Comparison of ENCODE assay signal across 9 mouse cellular contexts in genomic region chr8:84513765-84514164, GRCm38 (mm10).
DNase-seq lines count a peak whose midpoint lies in the region; ATAC-seq and TF ChIP-seq lines count a peak whose summit lies in the region.
"Had no signal": no experiment of that assay in that cellular context is flagged by ENCODE, and none has a peak within 500 bp of the region (broad histone marks: within the 10 kb centered on the region; RNA-seq: fewer than 3 reads in every experiment).

No protein-coding gene starts in this region.

- no peaks in the 10 kb centered on the region for H3K9me3 ChIP-seq in heart, postnatal 0 days (replicated peaks; ENCODE audit: control insufficient read depth, low read length)
- no peaks in the 10 kb centered on the region for H3K9me3 ChIP-seq in heart, embryonic 11.5 days (replicated peaks; ENCODE audit: control insufficient read depth, low read length)
- H3K9me3 ChIP-seq in limb, embryonic 11.5 days (ENCODE audit: control insufficient read depth, low read length): no peaks in the 10 kb centered on the region
- H3K9me3 ChIP-seq: neural tube, embryonic 12.5 days had no signal

- no peak overlapping the region for H3K27ac ChIP-seq in heart, postnatal 0 days (ENCODE audit: low read depth)
- H3K27ac ChIP-seq in heart, embryonic 11.5 days (ENCODE audit: low read depth, low read length): no peak overlapping the region
- no peak overlapping the region for H3K27ac ChIP-seq in limb, embryonic 11.5 days (replicated peaks; ENCODE audit: low read depth, low read length)
- H3K27ac ChIP-seq: neural tube, embryonic 12.5 days had no signal

- H3K36me3 ChIP-seq in heart, postnatal 0 days (replicated peaks; ENCODE audit: control insufficient read depth, insufficient read depth, low read length): no peaks in the 10 kb centered on the region
- H3K36me3 ChIP-seq in heart, embryonic 11.5 days (ENCODE audit: control insufficient read depth, insufficient read depth, low read length): no peaks in the 10 kb centered on the region
- no peaks in the 10 kb centered on the region for H3K36me3 ChIP-seq in limb, embryonic 11.5 days (ENCODE audit: control insufficient read depth, insufficient read depth, low read length)

- H3K9ac ChIP-seq in heart, postnatal 0 days (replicated peaks; ENCODE audit: low read depth, low read length): no peak overlapping the region
- no peak overlapping the region for H3K9ac ChIP-seq in heart, embryonic 11.5 days (ENCODE audit: low read depth, low read length)
- H3K9ac ChIP-seq in limb, embryonic 11.5 days (ENCODE audit: low read length): no peak overlapping the region
- H3K9ac ChIP-seq: neural tube, embryonic 12.5 days had no signal

- no peaks in the 10 kb centered on the region for H3K4me1 ChIP-seq in heart, postnatal 0 days (ENCODE audit: control insufficient read depth, insufficient read depth)
- H3K4me1 ChIP-seq in heart, embryonic 11.5 days (ENCODE audit: control insufficient read depth, insufficient read depth, low read length): no peaks in the 10 kb centered on the region
- H3K4me1 ChIP-seq in limb, embryonic 11.5 days (ENCODE audit: control insufficient read depth, insufficient read depth, low read length): no peaks in the 10 kb centered on the region
- H3K4me1 ChIP-seq: neural tube, embryonic 12.5 days had no signal

- ATAC-seq in heart, postnatal 0 days (ENCODE audit: insufficient read depth, low read depth): no peak
- ATAC-seq in heart, embryonic 11.5 days (replicated peaks; ENCODE audit: insufficient number of reproducible peaks, low FRiP score, low TSS enrichment): no peak
- ATAC-seq in limb, embryonic 11.5 days (ENCODE audit: insufficient number of reproducible peaks, low FRiP score, low TSS enrichment, low read depth): no peak

- TF ChIP-seq CTCF in heart, postnatal 0 days (IDR thresholded peaks at IDR 0.05; ENCODE audit: low read depth): peak; percentile 56

- peak; percentile 22 for DNase-seq in heart, postnatal 0 days (ENCODE audit: low spot score)
- DNase-seq in thymus, postnatal 25 days: peak; percentile 20
- DNase-seq in thymus, postnatal 0 days (ENCODE audit: low spot score): no peak
- peak; percentile 63 for DNase-seq in cerebellum, adult 8-10 months
- peak; percentile 24 for DNase-seq in limb, embryonic 11.5 days (ENCODE audit: low spot score)
- no peak for DNase-seq in gastrocnemius, postnatal 36 days
- no peak for DNase-seq in left cerebral cortex, adult 9 months (ENCODE audit: low spot score in 2 of 2)

- intact Hi-C loops in gastrocnemius, postnatal 36 days (cut with DNase I): loop anchor here (5.0 kb wide), 1 partner anchor 146 kb away; no protein-coding TSS in a partner anchor

- 0% methylated on average over 2 of the region's 2 CpGs for WGBS in heart, postnatal 0 days
- WGBS in heart, embryonic 11.5 days (ENCODE audit: insufficient replicate concordance): 7% methylated on average over 2 of the region's 2 CpGs
- 23% methylated on average over 2 of the region's 2 CpGs for WGBS in limb, embryonic 11.5 days

- no peak for TF ChIP-seq EP300 in heart, postnatal 0 days (IDR thresholded peaks at IDR 0.05; ENCODE audit: low read depth)

- no peak overlapping the region for H3K4me3 ChIP-seq in heart, postnatal 0 days (ENCODE audit: low read depth, low read length)
- no peak overlapping the region for H3K4me3 ChIP-seq in heart, embryonic 11.5 days (ENCODE audit: low read depth, low read length)
- H3K4me3 ChIP-seq in limb, embryonic 11.5 days (ENCODE audit: low read depth, low read length): no peak overlapping the region
- H3K4me3 ChIP-seq: neural tube, embryonic 12.5 days had no signal

- no peaks in the 10 kb centered on the region for H3K27me3 ChIP-seq in heart, postnatal 0 days (ENCODE audit: control insufficient read depth, insufficient read depth, low read length)
- H3K27me3 ChIP-seq in heart, embryonic 11.5 days (ENCODE audit: control insufficient read depth, insufficient read depth, low read length): no peaks in the 10 kb centered on the region
- no peaks in the 10 kb centered on the region for H3K27me3 ChIP-seq in limb, embryonic 11.5 days (ENCODE audit: control insufficient read depth, insufficient read depth, low read length)
- H3K27me3 ChIP-seq: neural tube, embryonic 12.5 days had no signal

- no peak overlapping the region for H3K4me2 ChIP-seq in heart, postnatal 0 days (ENCODE audit: low read depth, low read length)
- no peak overlapping the region for H3K4me2 ChIP-seq in heart, embryonic 11.5 days
- H3K4me2 ChIP-seq in limb, embryonic 11.5 days (ENCODE audit: low read depth, severe bottlenecking): no peak overlapping the region
- H3K4me2 ChIP-seq: neural tube, embryonic 12.5 days had no signal

Comparison
In these comparisons a context has a peak if more than half of its experiments do, and no peak if none do; other contexts are left out.
1. DNase-seq: peak in heart, postnatal 0 days (single experiment), thymus, postnatal 25 days (single experiment), cerebellum, adult 8-10 months (single experiment) and limb, embryonic 11.5 days (single experiment); none in thymus, postnatal 0 days (single experiment), gastrocnemius, postnatal 36 days (0 of 2) and left cerebral cortex, adult 9 months (0 of 2).